Mouse (Mus musculus): ENCODE data around the gene Platr17. TPM values are rescaled to one million over a fixed set of nuclear protein-coding genes. Genes with fewer than 3 reads are reported as not detected.
"Not testable (repeated sequence)": the region's sequence is repeated elsewhere in the genome, so short reads cannot be mapped to it uniquely, and the experiment has no call there.

Platr17 gene
- polyA plus RNA-seq, 1 experiment from 2014 or later = not detected

- peaks cover 23% of the 10 kb centered on the region for H3K4me1 ChIP-seq
- H3K9me3 ChIP-seq = no peaks in the 10 kb centered on the region
- H3K9ac ChIP-seq = no peak overlapping the region
- peak overlapping the region; percentile 99 for H3K4me2 ChIP-seq
- WGBS = 83% methylated on average over 11 of the region's 11 CpGs
- no peak overlapping the region for H3K27ac ChIP-seq
- peak overlapping the region; percentile 87 for H3K4me3 ChIP-seq (replicated peaks)
- peaks cover 58% of the 10 kb centered on the region for H3K36me3 ChIP-seq (replicated peaks)
- no peak for ATAC-seq (ENCODE audit: low FRiP score)
- no peaks in the 10 kb centered on the region for H3K27me3 ChIP-seq
These were observed 33.8 kb downstream of the Platr17 start for GRCm38 (mm10) chr17:33938783-33939182.

- peak within 1 kb of the TSS; percentile 87 for H3K4me3 ChIP-seq (replicated peaks)
- no peaks in the 10 kb centered on the region for H3K9me3 ChIP-seq
- H3K4me1 ChIP-seq = peaks cover 23% of the 10 kb centered on the region
- peaks cover 57% of the 10 kb centered on the region for H3K36me3 ChIP-seq (replicated peaks)
- WGBS = under 1% methylated on average over 36 of the region's 36 CpGs
- peak within 1 kb of the TSS; percentile 81 for H3K9ac ChIP-seq
- 0 out of 2 replicates have a peak within 1 kb of the TSS, but pooled peaks have one; percentile 50 for H3K27ac ChIP-seq
- no peaks in the 10 kb centered on the region for H3K27me3 ChIP-seq
- peak within 1 kb of the TSS; percentile 99 for H3K4me2 ChIP-seq
- ATAC-seq (ENCODE audit: low FRiP score) = peak; percentile 88
These were observed 35.4 kb downstream of the Platr17 start, which contains the start of the genes Pfdn6 and Wdr46 for GRCm38 (mm10) chr17:33940206-33940805. Pfdn6 (minus strand) TSS chr17:33940343. Wdr46 (plus strand) TSS chr17:33940660.

DNA sequence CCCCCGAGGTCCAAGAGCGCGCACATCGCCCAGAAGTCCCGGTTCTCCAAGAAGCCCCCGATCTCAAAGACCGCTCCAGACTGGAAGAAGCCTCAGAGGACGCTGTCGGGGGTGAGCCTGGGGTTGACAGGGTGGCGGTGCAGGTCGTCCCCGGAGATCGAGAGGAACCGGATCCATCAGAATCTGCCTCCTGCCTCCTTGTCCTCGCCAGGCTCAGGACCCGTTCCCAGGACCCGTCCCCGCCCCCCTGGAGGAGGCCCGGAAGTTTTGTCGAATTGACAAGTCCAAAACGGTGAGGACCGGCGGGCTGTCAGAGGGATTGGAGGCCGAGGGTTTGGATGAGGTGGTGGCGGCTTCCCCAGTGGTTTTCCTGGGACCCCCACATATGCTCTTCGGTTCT lies 36.0 kb downstream of the Platr17 start:
- Histone ChIP-seq H3K4me2 (peak overlapping the region; percentile 99), H3K27ac (no peak overlapping the region), H3K36me3 (replicated peaks) (peaks cover 54% of the 10 kb centered on the region), H3K4me3 (replicated peaks) (peak overlapping the region; percentile 87), H3K9me3 (no peaks in the 10 kb centered on the region), H3K9ac (peak overlapping the region; percentile 81), H3K4me1 (peaks cover 23% of the 10 kb centered on the region), H3K27me3 (no peaks in the 10 kb centered on the region)
- WGBS = 3% methylated on average over 26 of the region's 26 CpGs
- ATAC-seq (ENCODE audit: low FRiP score) = peak; percentile 22; the same call in 1 of the 2 replicates

GRCm38 (mm10) chr17:33941381-33941780 lies 36.4 kb downstream of the Platr17 start:
- Histone ChIP-seq H3K27ac (no peak overlapping the region), H3K4me3 (replicated peaks) (peak overlapping the region; percentile 87), H3K4me2 (peak overlapping the region; percentile 99), H3K27me3 (no peaks in the 10 kb centered on the region), H3K36me3 (replicated peaks) (peaks cover 51% of the 10 kb centered on the region), H3K9ac (peak overlapping the region; percentile 81), H3K4me1 (peaks cover 23% of the 10 kb centered on the region), H3K9me3 (no peaks in the 10 kb centered on the region)
- ATAC-seq (ENCODE audit: low FRiP score) = no peak
- 67% methylated on average over 19 of the region's 19 CpGs for WGBS

DNA sequence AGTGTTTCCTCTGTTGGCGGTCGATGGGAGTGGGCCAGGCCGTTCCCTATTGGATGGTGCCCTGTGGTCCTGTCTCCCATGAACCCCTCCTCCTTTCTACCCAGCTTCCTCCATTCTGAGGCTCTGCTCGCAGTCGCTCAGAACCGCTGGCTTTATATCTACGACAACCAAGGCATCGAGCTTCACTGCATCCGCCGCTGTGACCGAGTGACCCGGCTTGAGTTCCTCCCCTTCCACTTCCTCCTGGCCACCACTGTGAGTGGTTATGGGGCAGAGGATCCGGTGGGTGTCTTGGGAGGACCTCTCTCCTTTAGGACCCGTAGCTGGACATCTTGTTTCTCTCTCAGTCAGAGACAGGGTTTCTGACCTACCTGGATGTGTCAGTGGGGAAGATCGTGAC lies 38.5 kb downstream of the Platr17 start:
- Histone ChIP-seq H3K4me3 (replicated peaks) (no peak overlapping the region), H3K9ac (no peak overlapping the region), H3K4me1 (peaks cover 23% of the 10 kb centered on the region), H3K4me2 (no peak overlapping the region), H3K36me3 (replicated peaks) (peaks cover 51% of the 10 kb centered on the region), H3K27me3 (no peaks in the 10 kb centered on the region), H3K27ac (no peak overlapping the region), H3K9me3 (no peaks in the 10 kb centered on the region)
- WGBS = 90% methylated on average over 15 of the region's 15 CpGs
- no peak for ATAC-seq (ENCODE audit: low FRiP score)

GRCm38 (mm10) chr17:33947430-33948089 lies 42.6 kb downstream of the Platr17 start:
- Histone ChIP-seq H3K36me3 (replicated peaks) (peaks cover 74% of the 10 kb centered on the region), H3K4me2 (no peak overlapping the region), H3K4me1 (peaks cover 37% of the 10 kb centered on the region), H3K9ac (no peak overlapping the region), H3K27ac (no peak overlapping the region), H3K4me3 (replicated peaks) (no peak overlapping the region), H3K9me3 (no peaks in the 10 kb centered on the region), H3K27me3 (no peaks in the 10 kb centered on the region)
- ATAC-seq (ENCODE audit: low FRiP score) = no peak
- WGBS = 92% methylated on average over 10 of the region's 10 CpGs

DNA sequence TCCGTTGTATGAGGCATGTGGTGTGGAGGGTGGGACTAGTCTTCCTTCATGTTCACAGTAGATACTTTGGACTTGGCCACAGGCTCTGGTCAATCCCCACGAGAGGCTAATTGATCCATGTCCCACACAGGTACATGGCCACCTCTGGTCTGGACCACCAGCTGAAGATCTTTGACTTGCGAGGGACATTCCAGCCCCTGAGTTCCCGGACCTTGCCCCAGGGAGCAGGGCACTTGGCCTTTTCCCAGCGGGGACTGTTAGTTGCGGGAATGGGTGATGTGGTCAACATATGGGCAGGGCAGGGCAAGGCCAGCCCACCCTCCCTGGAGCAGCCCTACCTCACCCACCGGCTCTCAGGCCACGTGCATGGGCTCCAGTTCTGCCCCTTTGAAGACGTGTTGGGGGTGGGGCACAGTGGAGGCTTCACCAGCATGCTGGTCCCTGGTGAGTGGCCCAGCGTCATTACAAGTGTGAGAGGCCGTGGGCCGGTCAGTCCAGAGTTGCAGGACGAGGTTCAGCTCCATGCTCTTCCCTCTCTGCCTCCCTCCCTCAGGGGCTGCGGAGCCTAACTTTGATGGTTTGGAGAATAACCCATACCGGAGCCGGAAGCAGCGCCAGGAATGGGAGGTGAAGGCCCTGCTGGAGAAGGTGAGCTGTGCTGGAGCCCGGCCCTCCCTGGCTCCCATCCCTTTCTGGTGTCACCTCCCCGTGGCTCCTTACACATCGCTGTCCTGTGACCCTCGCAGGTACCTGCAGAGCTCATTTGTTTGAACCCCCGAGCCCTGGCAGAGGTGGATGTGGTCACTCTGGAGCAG lies 43.4 kb downstream of the Platr17 start:
- H3K36me3 ChIP-seq (replicated peaks) = peaks cover 77% of the 10 kb centered on the region
- H3K9me3 ChIP-seq = no peaks in the 10 kb centered on the region
- no peak overlapping the region for H3K9ac ChIP-seq
- H3K4me2 ChIP-seq = no peak overlapping the region
- H3K27me3 ChIP-seq = no peaks in the 10 kb centered on the region
- H3K27ac ChIP-seq = no peak overlapping the region
- peaks cover 44% of the 10 kb centered on the region for H3K4me1 ChIP-seq
- no peak overlapping the region for H3K4me3 ChIP-seq (replicated peaks)
- 91% methylated on average over 22 of the region's 22 CpGs for WGBS
- no peak for ATAC-seq (ENCODE audit: low FRiP score)

- peaks cover 51% of the 10 kb centered on the region for H3K4me1 ChIP-seq
- no peak overlapping the region for H3K4me3 ChIP-seq (replicated peaks)
- H3K9me3 ChIP-seq = no peaks in the 10 kb centered on the region
- no peaks in the 10 kb centered on the region for H3K27me3 ChIP-seq
- no peak overlapping the region for H3K27ac ChIP-seq
- no peak overlapping the region for H3K9ac ChIP-seq
- 90% methylated on average over 19 of the region's 19 CpGs for WGBS
- peaks cover 77% of the 10 kb centered on the region for H3K36me3 ChIP-seq (replicated peaks)
- ATAC-seq (ENCODE audit: low FRiP score) = no peak
- H3K4me2 ChIP-seq = no peak overlapping the region
These were observed 44.1 kb downstream of the Platr17 start for GRCm38 (mm10) chr17:33948905-33949537.

DNA sequence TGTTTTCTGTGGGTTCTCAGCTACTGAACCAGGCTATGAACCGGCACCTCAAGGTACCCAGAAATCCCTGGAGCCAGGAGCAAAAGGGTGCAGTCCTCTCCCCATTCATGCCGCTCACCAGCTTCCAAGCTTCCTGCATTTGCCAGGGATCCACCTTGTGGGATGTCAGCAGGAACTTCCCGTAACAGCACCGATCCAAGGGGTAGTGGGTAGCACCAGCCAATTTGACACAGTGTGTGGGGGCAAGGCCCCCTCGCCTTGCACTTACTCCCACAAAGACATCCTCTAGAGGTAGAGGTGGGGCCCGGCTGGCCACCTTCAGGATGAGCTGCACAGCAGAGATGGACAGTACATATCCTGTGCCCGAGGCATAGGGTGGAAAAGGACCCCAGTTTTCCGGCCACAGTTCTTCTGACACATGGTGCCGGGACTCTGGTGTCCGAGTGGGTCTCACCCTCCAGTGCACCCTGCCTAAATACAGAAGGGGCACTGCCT lies 45.2 kb downstream of the Platr17 start:
- H3K4me1 ChIP-seq = peaks cover 60% of the 10 kb centered on the region
- peak overlapping the region; percentile 68 for H3K9ac ChIP-seq
- no peak for ATAC-seq (ENCODE audit: low FRiP score)
- H3K4me2 ChIP-seq = peak overlapping the region; percentile 77
- no peaks in the 10 kb centered on the region for H3K9me3 ChIP-seq
- no peaks in the 10 kb centered on the region for H3K27me3 ChIP-seq
- H3K4me3 ChIP-seq (replicated peaks) = peak overlapping the region; percentile 48
- peak overlapping the region; percentile 8; the same call in 1 of the 2 replicates for H3K27ac ChIP-seq
- peaks cover 68% of the 10 kb centered on the region for H3K36me3 ChIP-seq (replicated peaks)
- WGBS = 76% methylated on average over 10 of the region's 10 CpGs

DNA sequence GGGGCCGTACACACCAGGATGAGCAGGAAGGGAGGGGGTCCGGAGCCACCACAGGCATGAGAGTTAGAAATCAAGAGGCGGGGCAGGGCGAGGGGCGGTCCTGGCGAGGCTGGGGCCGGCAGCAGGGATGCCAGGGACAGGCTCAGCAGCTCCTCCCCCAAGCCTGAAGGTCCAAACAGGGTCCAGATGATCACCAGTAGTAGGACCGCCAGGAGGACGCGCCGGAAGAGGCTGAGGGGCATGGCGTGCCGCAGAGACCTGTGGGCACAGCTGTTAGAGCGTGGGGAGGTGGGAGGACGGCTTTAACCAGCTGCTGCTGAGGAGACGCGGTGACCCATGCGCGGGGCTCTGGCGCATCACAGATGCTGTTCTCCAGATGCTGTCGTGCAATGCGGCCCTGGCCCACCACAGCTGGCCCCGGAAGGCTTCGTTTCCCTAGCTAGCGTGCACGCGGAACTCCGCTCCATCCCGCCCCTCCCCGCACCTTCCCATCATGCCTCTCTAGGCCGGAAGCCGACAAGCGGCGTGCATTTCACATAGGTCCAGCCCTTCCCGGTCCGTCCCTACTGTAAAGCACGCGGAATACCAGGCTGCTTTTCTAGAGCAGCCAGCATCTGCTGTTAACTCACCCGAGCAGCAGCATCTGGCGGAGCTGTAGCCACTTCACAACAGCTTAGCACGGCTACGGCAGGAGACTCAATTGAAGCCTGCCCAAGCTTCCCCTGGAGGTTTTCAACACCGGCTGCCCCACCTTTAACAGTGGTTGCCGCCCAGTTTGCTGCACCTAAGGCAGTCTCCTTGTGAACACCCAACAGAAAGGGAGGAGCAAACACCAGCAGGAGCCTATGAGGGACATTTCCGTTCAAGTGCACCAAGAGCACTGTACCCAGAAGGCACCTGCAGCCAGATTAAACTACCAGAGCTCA lies 46.3 kb downstream of the Platr17 start, which contains the start of gene B3galt4:
B3galt4 (minus strand) TSS at position 468 of the 926 bp plus-strand sequence.
- Histone ChIP-seq H3K4me2 (peak within 1 kb of the TSS; percentile 77), H3K9ac (peak within 1 kb of the TSS; percentile 68), H3K4me3 (replicated peaks) (peak within 1 kb of the TSS; percentile 48), H3K27ac (peak within 1 kb of the TSS; percentile 87), H3K4me1 (peaks cover 60% of the 10 kb centered on the region), H3K27me3 (no peaks in the 10 kb centered on the region), H3K36me3 (replicated peaks) (peaks cover 63% of the 10 kb centered on the region), H3K9me3 (no peaks in the 10 kb centered on the region)
- peak; percentile 73 for ATAC-seq (ENCODE audit: low FRiP score)
- 1% methylated on average over 45 of the region's 45 CpGs for WGBS

DNA sequence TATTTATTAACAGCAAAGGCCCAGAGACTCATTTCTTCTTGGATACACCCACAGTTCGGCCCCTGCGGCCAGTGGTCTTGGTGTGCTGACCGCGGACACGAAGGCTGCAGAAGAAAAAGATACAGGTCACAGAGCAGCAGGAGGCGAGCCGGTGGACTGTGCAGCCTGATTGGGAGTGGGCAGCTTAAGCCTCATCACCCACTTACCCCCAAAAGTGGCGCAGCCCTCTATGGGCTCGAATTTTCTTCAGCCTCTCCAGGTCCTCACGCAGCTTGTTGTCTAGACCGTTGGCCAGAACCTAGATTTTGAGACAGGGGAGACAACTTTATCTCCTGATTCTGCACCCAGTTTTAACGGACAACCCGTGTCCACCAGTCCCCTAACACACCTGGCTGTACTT lies 47.1 kb downstream of the Platr17 start:
- Histone ChIP-seq H3K4me3 (replicated peaks) (peak overlapping the region; percentile 48; the same call in 1 of the 2 replicates), H3K27ac (peak overlapping the region; percentile 87; the same call in 1 of the 2 replicates), H3K4me2 (peak overlapping the region; percentile 77), H3K36me3 (replicated peaks) (peaks cover 58% of the 10 kb centered on the region), H3K9ac (peak overlapping the region; percentile 68), H3K4me1 (peaks cover 66% of the 10 kb centered on the region)
- ATAC-seq (ENCODE audit: low FRiP score); H3K9me3 ChIP-seq; H3K27me3 ChIP-seq: not testable (repeated sequence)
- 77% methylated on average over 13 of the region's 13 CpGs for WGBS

All from forebrain, embryonic 12.5 days (tissue).